Mouse (Mus musculus) large intestine, adult 2 months (tissue): ENCODE data around the gene Asf1a. TPM values are rescaled to one million over a fixed set of nuclear protein-coding genes. Genes with fewer than 3 reads are reported as not detected.
"Not testable (repeated sequence)": the region's sequence is repeated elsewhere in the genome, so short reads cannot be mapped to it uniquely, and the experiment has no call there.

Source experiments
- DNase-seq: peaks from one replicate; pipeline ENCODE4 v3.0.0-alpha.2; 2012; ENCODE audit warnings: low read depth, low spot score
- WGBS: fragments of 180-500 bp; shearing (Covaris S2); methylation state at CpG from one replicate; pipeline ENCODE4 v1.1.7; 2018; 5-methylcytosine and 5-hydroxymethylcytosine counted together
- polyA plus RNA-seq: library from polyadenylated mRNA; depleted of rRNA; stranded (reverse); fragments of >200 nt; gene quantifications from 2 replicates; pipeline ENCODE4 v1.2.3, GENCODE M21; 2012; rRNA removed

The Asf1a gene
- polyA plus RNA-seq, 1 experiment: 4.0 TPM

GRCm38 (mm10) chr10:53634160-53634559, 37.6 kb downstream of the Asf1a start:
- no peak for DNase-seq
- 85% methylated on average over 10 of the region's 10 CpGs for WGBS

GRCm38 (mm10) chr10:53635246-53635971, 38.9 kb downstream of the Asf1a start:
- no peak for DNase-seq
- 64% methylated on average over 13 of the region's 13 CpGs for WGBS

- DNase-seq: no peak
Observed at GRCm38 (mm10) chr10:53641507-53641906, 45.0 kb downstream of the Asf1a start.

- WGBS: 77% methylated on average over 2 of the region's 2 CpGs
- DNase-seq: no peak
Observed at GRCm38 (mm10) chr10:53650683-53651082, 54.1 kb downstream of the Asf1a start.

- WGBS: 62% methylated on average over 5 of the region's 5 CpGs
- not testable (repeated sequence) for DNase-seq
Observed at GRCm38 (mm10) chr10:53654239-53654638, 57.7 kb downstream of the Asf1a start.

Other genes starting within 250 kb of the Asf1a start
- 0.40 and 0.93 TPM in 2 replicates for gene Cep85l, start 216.8 kb upstream of the Asf1a start, polyA plus RNA-seq
- 2.6 and 3.8 TPM in 2 replicates for gene Mcm9, start 33.7 kb downstream of the Asf1a start, polyA plus RNA-seq
- 0.05 and 0.12 TPM in 2 replicates for gene Fam184a, start 154.4 kb downstream of the Asf1a start, polyA plus RNA-seq